Comparison of ENCODE assay signal across 25 mouse cellular contexts in genomic region chr14:18628170-18628569, GRCm38 (mm10).
DNase-seq lines count a peak whose midpoint lies in the region; ATAC-seq and TF ChIP-seq lines count a peak whose summit lies in the region.
"Had no signal": no experiment of that assay in that cellular context is flagged by ENCODE, and none has a peak within 500 bp of the region (broad histone marks: within the 10 kb centered on the region; RNA-seq: fewer than 3 reads in every experiment).

No protein-coding gene starts in this region.

- no peak for TF ChIP-seq CTCF in kidney, postnatal 0 days (IDR thresholded peaks at IDR 0.05; ENCODE audit: low read depth)

- H3K4me3 ChIP-seq in kidney, embryonic 14.5 days (ENCODE audit: low read length): no peak overlapping the region
- H3K4me3 ChIP-seq in kidney, postnatal 0 days (replicated peaks; ENCODE audit: low read depth, low read length): no peak overlapping the region
- H3K4me3 ChIP-seq: embryonic facial prominence, embryonic 12.5 days; embryonic facial prominence, embryonic 15.5 days; forebrain, embryonic 12.5 days; forebrain, embryonic 15.5 days; heart, embryonic 12.5 days; heart, embryonic 15.5 days; hindbrain, embryonic 10.5 days; hindbrain, embryonic 13.5 days had no signal

- no peaks in the 10 kb centered on the region for H3K4me1 ChIP-seq in kidney, embryonic 14.5 days (ENCODE audit: control insufficient read depth, insufficient read depth, low read length)
- H3K4me1 ChIP-seq in kidney, postnatal 0 days (replicated peaks; ENCODE audit: insufficient read depth, low read length): 0 out of 2 replicates have a peak, but pooled peaks cover 5% of the 10 kb centered on the region
- H3K4me1 ChIP-seq: embryonic facial prominence, embryonic 12.5 days; embryonic facial prominence, embryonic 15.5 days; forebrain, embryonic 12.5 days; forebrain, embryonic 15.5 days; hindbrain, embryonic 10.5 days; hindbrain, embryonic 13.5 days had no signal

- H3K4me2 ChIP-seq in kidney, embryonic 14.5 days (replicated peaks; ENCODE audit: low read depth, low read length): no peak overlapping the region
- H3K4me2 ChIP-seq in kidney, postnatal 0 days (ENCODE audit: low read length): no peak overlapping the region
- H3K4me2 ChIP-seq: embryonic facial prominence, embryonic 12.5 days; embryonic facial prominence, embryonic 15.5 days; forebrain, embryonic 12.5 days; forebrain, embryonic 15.5 days; heart, embryonic 12.5 days; heart, embryonic 15.5 days; hindbrain, embryonic 13.5 days had no signal

- no peaks in the 10 kb centered on the region for H3K9me3 ChIP-seq in kidney, embryonic 14.5 days (ENCODE audit: control insufficient read depth, low read length)
- no peaks in the 10 kb centered on the region for H3K9me3 ChIP-seq in kidney, postnatal 0 days (replicated peaks; ENCODE audit: low read length)
- H3K9me3 ChIP-seq: embryonic facial prominence, embryonic 12.5 days; embryonic facial prominence, embryonic 15.5 days; forebrain, embryonic 12.5 days; forebrain, embryonic 15.5 days; heart, embryonic 12.5 days; heart, embryonic 15.5 days; hindbrain, embryonic 10.5 days; hindbrain, embryonic 13.5 days had no signal

- H3K27ac ChIP-seq in kidney, embryonic 14.5 days (ENCODE audit: low read depth, low read length): no peak overlapping the region
- no peak overlapping the region for H3K27ac ChIP-seq in kidney, postnatal 0 days
- H3K27ac ChIP-seq: embryonic facial prominence, embryonic 12.5 days; embryonic facial prominence, embryonic 15.5 days; forebrain, embryonic 12.5 days; forebrain, embryonic 15.5 days; heart, embryonic 15.5 days; hindbrain, embryonic 10.5 days; hindbrain, embryonic 13.5 days had no signal

- no peak overlapping the region for H3K9ac ChIP-seq in kidney, embryonic 14.5 days (ENCODE audit: low read depth, low read length)
- H3K9ac ChIP-seq in kidney, postnatal 0 days (ENCODE audit: low read depth, low read length): no peak overlapping the region
- H3K9ac ChIP-seq: embryonic facial prominence, embryonic 12.5 days; embryonic facial prominence, embryonic 15.5 days; forebrain, embryonic 12.5 days; forebrain, embryonic 15.5 days; heart, embryonic 12.5 days; heart, embryonic 15.5 days; hindbrain, embryonic 13.5 days had no signal

- no peaks in the 10 kb centered on the region for H3K27me3 ChIP-seq in kidney, embryonic 14.5 days (ENCODE audit: control insufficient read depth, insufficient read depth, low read length)
- H3K27me3 ChIP-seq in kidney, postnatal 0 days (ENCODE audit: insufficient read depth, low read length): no peaks in the 10 kb centered on the region
- H3K27me3 ChIP-seq: embryonic facial prominence, embryonic 12.5 days; embryonic facial prominence, embryonic 15.5 days; forebrain, embryonic 12.5 days; forebrain, embryonic 15.5 days; heart, embryonic 12.5 days; heart, embryonic 15.5 days; hindbrain, embryonic 13.5 days had no signal

- no peaks in the 10 kb centered on the region for H3K36me3 ChIP-seq in kidney, embryonic 14.5 days (ENCODE audit: control insufficient read depth, insufficient read depth, low read length)
- no peaks in the 10 kb centered on the region for H3K36me3 ChIP-seq in kidney, postnatal 0 days (ENCODE audit: insufficient read depth, low read length)
- H3K36me3 ChIP-seq: embryonic facial prominence, embryonic 12.5 days; embryonic facial prominence, embryonic 15.5 days; forebrain, embryonic 12.5 days; forebrain, embryonic 15.5 days; heart, embryonic 12.5 days; heart, embryonic 15.5 days; hindbrain, embryonic 10.5 days; hindbrain, embryonic 13.5 days had no signal

- DNase-seq in kidney, adult 11 months: peak; percentile 15
- no peak for DNase-seq in kidney, adult 18-20 months
- peak; percentile 41 for DNase-seq in kidney, adult 9 months
- peak; percentile 14 for DNase-seq in kidney, postnatal 0 days (ENCODE audit: low spot score)
- no peak for DNase-seq in lung, adult 18-20 months
- DNase-seq: adrenal gland, adult 2 months; adrenal gland, postnatal 14 days; cerebellum, adult 11 months; cerebellum, adult 2 months; cerebellum, adult 9-11 months; cerebellum, postnatal 25 days; gastrocnemius, postnatal 25 days; heart, adult 18-20 months; heart, postnatal 10 days; heart, postnatal 36 days had no signal

- ATAC-seq in kidney, embryonic 14.5 days (ENCODE audit: low FRiP score, low TSS enrichment): no peak
- ATAC-seq in kidney, postnatal 0 days (replicated peaks; ENCODE audit: low FRiP score, low read depth): no peak
- ATAC-seq in erythroid progenitor cell, adult 5-6 weeks (replicated peaks; ENCODE audit: low FRiP score, poor library complexity, severe bottlenecking): no peak
- ATAC-seq: forebrain, embryonic 15.5 days had no signal

- 82% methylated on average over 1 of the region's 1 CpGs for WGBS in kidney, embryonic 14.5 days
- WGBS in kidney, postnatal 0 days: 73% methylated on average over 1 of the region's 1 CpGs

Comparison
In these comparisons a context has a peak if more than half of its experiments do, and no peak if none do; other contexts are left out.
1. DNase-seq: peak in kidney, adult 11 months (single experiment), kidney, adult 9 months (single experiment) and kidney, postnatal 0 days (single experiment); none in kidney, adult 18-20 months (single experiment) and lung, adult 18-20 months (0 of 2).